Mouse (Mus musculus): ENCODE measurements around the gene Zc3h14. TPM values are rescaled to one million over a fixed set of nuclear protein-coding genes. Genes with fewer than 3 reads are reported as not detected.

Zc3h14 gene
- 24.4 TPM for polyA plus RNA-seq (2017; shearing (Covaris generic))

DNA sequence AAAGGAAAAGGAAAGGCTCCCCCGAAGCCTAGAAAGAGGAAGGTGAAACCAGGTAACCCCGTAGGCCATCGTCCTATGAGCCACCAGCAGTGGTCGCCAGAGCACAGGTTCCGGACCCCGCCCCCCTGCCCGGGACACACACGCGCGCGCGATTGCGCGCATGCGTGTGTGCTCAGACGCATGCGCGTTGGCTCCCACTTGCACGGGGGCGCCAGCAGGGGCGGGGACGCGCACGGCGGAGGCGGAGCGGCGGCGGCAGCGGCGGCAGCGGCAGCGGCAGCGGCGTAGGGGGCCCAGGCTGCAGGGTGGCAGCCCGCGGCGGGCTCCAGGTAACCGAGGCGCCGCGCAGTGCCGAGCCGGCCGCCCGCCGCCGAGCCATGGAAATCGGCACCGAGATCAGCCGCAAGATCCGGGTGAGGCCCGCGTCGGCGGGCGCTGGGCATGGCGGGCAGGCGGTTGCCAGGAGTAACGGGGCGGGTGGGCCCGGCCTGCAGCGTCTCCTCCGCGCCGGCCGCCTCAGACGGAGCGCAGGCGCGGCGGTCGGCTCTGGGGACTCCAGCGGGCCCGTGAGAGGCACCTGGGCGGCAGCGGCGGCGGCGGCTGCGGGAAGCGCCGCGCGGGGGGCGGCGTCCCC is at the start of gene Zc3h14:
Zc3h14 (plus strand) TSS at position 219 of the 634 bp plus-strand sequence.

DNA sequence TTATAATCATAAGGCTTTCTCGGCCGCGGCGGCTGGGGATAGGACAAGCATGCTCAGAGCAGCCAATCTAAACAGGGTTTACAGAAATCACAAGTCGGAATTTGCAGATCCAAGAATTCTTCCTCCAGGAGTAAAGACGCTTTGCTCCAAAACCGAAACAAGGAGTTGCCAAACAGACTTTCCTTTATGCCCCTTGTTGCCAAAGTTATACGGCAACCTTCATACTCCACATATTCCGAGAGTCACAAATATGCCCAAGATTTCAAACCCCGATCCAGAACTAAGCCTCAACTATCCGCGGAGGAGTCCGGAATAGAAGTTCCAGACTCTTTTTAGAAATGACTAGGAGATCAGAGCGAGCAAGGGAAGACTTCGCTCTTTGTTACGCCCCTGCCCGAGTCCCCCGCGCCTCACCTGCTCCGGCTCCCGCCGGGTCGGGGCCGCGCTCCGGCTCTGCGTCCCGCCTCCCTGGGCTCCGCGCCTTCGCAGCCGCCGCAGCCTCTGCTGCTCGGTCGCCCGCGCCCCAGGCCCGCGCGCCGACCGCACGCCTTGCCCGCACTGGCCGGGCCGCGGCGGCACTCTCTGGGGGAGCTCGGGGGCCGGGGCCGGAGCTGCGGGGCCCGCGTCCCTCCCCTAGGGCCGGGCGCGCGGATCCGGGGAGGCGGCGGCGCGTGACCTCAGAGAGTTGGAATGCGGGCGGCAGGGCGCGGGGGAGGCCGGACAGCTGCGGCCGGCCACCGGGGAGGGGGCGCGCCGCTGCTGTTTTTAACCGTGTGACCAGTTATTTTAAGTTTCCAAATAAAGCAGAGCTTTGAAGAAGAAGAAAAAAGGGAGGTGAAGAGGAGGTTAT is 9.6 kb upstream of the Zc3h14 start, which contains the start of gene Ptpn21:
Ptpn21 (minus strand) TSS at position 455 of the 850 bp plus-strand sequence.

Other genes with a start within 250 kb of the Zc3h14 start
- gene Kcnk10, start 168.7 kb upstream of the Zc3h14 start, polyA plus RNA-seq (2017; shearing (Covaris generic)): not detected
- gene Spata7, start 118.8 kb upstream of the Zc3h14 start, polyA plus RNA-seq (2017; shearing (Covaris generic)): 0.71 TPM
- 5.3 TPM for gene Ptpn21, start 9.6 kb upstream of the Zc3h14 start, polyA plus RNA-seq (2017; shearing (Covaris generic))
- gene Eml5, start 154.5 kb downstream of the Zc3h14 start, polyA plus RNA-seq (2017; shearing (Covaris generic)): 4.6 TPM
- gene Ttc8, start 173.6 kb downstream of the Zc3h14 start, polyA plus RNA-seq (2017; shearing (Covaris generic)): 3.4 TPM

Data from activated CD4-positive, CD25-positive, alpha-beta regulatory T cell, adult 9 weeks (primary cell).